Comparison of ENCODE assay signal across 21 mouse cellular contexts in genomic region chr7:19855663-19856062, GRCm38 (mm10). TPM values are rescaled to one million over a fixed set of nuclear protein-coding genes. Genes with fewer than 3 reads are reported as not detected.
"Had no signal": no experiment of that assay in that cellular context is flagged by ENCODE, and none has a peak within 500 bp of the region (broad histone marks: within the 10 kb centered on the region; RNA-seq: fewer than 3 reads in every experiment).

No protein-coding gene starts in this region.

- H3K4me2 ChIP-seq: limb, embryonic 12.5 days; lung, embryonic 14.5 days; midbrain, embryonic 13.5 days had no signal

- H3K9me3 ChIP-seq: limb, embryonic 12.5 days; midbrain, embryonic 13.5 days had no signal

- H3K9ac ChIP-seq: limb, embryonic 12.5 days; liver, embryonic 14.5 days; lung, embryonic 14.5 days; midbrain, embryonic 13.5 days had no signal

- H3K36me3 ChIP-seq: limb, embryonic 12.5 days; midbrain, embryonic 13.5 days had no signal

- DNase-seq: kidney, adult 11 months; kidney, adult 9 months; kidney, postnatal 36 days; lung, embryonic 14.5 days; lung, postnatal 14 days; right cerebral cortex, postnatal 4 days; spleen, adult 18-20 months; thymus, adult 18-20 months; thymus, postnatal 14 days had no signal

- H3K27ac ChIP-seq: kidney, postnatal 0 days; limb, embryonic 12.5 days; liver, embryonic 14.5 days; macrophage; midbrain, embryonic 13.5 days had no signal

- H3K4me3 ChIP-seq: limb, embryonic 12.5 days; midbrain, embryonic 13.5 days had no signal

- ATAC-seq: midbrain, embryonic 13.5 days had no signal

RNA-seq across cellular contexts. Expression of gene Gm19345, which starts 3.9 kb away (rescaled TPM):
- total RNA-seq: liver, adult 2 months had no signal
- polyA plus RNA-seq: kidney, postnatal 0 days; liver, embryonic 14.5 days; lung, embryonic 14.5 days; macrophage; stomach, embryonic 14.5 days had no signal

RNA-seq across cellular contexts. Expression of gene Ceacam16, which starts 5.4 kb away (rescaled TPM):
- total RNA-seq: layer of hippocampus, adult 18-20 months; layer of hippocampus, postnatal 10 days; left cerebral cortex, postnatal 36 days; midbrain, postnatal 0 days had no signal
- polyA plus RNA-seq: kidney, postnatal 0 days; limb, embryonic 12.5 days; lung, embryonic 14.5 days; neural tube, embryonic 11.5 days; stomach, embryonic 14.5 days had no signal

RNA-seq across cellular contexts. Expression of gene Ceacam19, which starts 32.1 kb away (rescaled TPM):
- total RNA-seq: layer of hippocampus, adult 18-20 months; layer of hippocampus, postnatal 10 days; left cerebral cortex, postnatal 36 days; liver, adult 2 months had no signal
- polyA plus RNA-seq: limb, embryonic 12.5 days; liver, adult 2 months; lung, embryonic 14.5 days; midbrain, embryonic 13.5 days; midbrain, postnatal 0 days; neural tube, embryonic 11.5 days had no signal

RNA-seq across cellular contexts. Expression of gene Cblc, which starts 59.1 kb away (rescaled TPM):
- total RNA-seq: layer of hippocampus, adult 18-20 months; layer of hippocampus, postnatal 10 days; left cerebral cortex, postnatal 36 days had no signal
- polyA plus RNA-seq: macrophage had no signal
